Mouse (Mus musculus) lung, adult 10 weeks (tissue): ENCODE measurements around the gene Sh3pxd2b. TPM values are rescaled to one million over a fixed set of nuclear protein-coding genes. Genes with fewer than 3 reads are reported as not detected.

Experiments used
- polyA plus RNA-seq: library from polyadenylated mRNA; stranded (reverse); fragments of 350-450 nt; fragmentation: Illumina TruSeq; extraction: RNeasy Lipid Tissue Mini Kit (QIAGEN cat#74804); gene quantifications from one replicate; pipeline ENCODE4 v1.2.3, GENCODE M21; 2014; ENCODE audit warnings: low read depth, low replicate concordance; ENCODE audit not compliant: insufficient read depth

The Sh3pxd2b gene
- 3.6 TPM for polyA plus RNA-seq

DNA sequence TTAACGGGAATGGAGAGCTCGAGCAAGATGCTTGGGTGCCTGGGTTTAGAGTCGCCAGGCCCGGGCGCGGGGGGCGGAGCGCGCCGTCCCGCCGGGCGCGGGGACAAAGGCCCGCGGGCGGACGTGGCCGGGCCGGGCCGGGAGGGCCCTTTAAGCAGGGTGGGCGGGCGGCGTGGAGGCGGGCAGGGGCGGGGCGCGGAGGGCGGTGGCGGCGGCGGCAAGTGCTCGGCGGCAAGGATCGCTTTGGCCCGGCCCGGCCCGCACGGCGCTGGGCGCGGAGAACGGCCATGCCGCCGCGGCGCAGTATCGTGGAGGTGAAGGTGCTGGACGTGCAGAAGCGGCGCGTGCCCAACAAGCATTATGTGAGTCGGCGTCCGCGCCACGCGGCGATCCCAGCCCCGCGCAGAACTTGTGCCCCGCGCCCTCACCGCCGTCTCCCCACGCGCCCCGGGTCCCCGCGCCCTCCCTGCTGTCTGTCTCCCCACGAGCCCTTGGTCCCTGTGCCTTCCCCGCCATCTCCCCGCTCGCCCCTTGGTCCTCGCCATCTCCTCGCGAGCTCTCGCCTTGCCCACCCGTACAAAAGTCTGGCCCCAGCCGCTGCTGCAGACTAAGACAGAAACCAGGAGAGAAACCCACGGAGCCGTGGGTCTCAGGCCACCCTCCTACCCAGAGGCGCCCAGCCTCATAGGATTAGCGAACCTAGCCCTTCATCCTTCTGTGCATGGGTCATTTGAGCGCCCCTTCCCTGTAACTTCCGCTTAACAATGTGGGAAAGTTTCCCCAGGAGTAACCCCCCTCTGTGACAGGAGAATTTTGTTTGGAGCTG, at the start of gene Sh3pxd2b:
Gene Sh3pxd2b (plus strand): TSS at position 214 of the 826 bp plus-strand sequence.

DNA sequence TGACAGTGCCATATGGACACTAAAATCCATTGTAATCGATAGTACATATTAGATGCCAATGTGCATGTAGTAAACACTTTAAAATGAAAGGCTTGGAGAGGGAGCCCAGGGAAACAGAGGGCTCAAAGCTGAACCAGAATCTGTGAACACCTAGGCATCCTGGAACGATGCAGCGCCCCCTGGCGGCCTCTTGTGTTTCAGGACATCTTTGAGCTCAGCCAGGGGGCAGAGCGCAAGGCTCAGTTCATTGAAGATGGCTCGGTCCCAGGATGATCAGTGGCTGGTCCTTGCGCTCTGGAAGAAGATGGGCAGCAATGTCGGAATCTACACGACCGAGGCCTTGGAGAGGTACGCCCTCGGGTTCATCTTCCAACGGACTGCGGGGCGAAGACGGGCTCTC, 47.8 kb upstream of the Sh3pxd2b start, which contains the start of gene Hbq1a:
Gene Hbq1a (plus strand): TSS at position 205 of the 400 bp plus-strand sequence.

GRCm38 (mm10) chr11:32454800-32455506, 107.3 kb downstream of the Sh3pxd2b start, which contains the start of gene Ubtd2:
TSS of gene Ubtd2 (plus strand) at chr11:32455370.

Other genes starting within 250 kb of the Sh3pxd2b start
- 0.74 TPM for gene Il9r, start 147.5 kb upstream of the Sh3pxd2b start, polyA plus RNA-seq
- 24.2 TPM for gene Snrnp25, start 142.4 kb upstream of the Sh3pxd2b start, polyA plus RNA-seq
- 19.5 TPM for gene Rhbdf1, start 125.5 kb upstream of the Sh3pxd2b start, polyA plus RNA-seq
- gene Mpg, start 121.3 kb upstream of the Sh3pxd2b start, polyA plus RNA-seq: 12.7 TPM
- gene Nprl3, start 80.1 kb upstream of the Sh3pxd2b start, polyA plus RNA-seq: 11.5 TPM
- not detected for gene Hba-x, start 71.4 kb upstream of the Sh3pxd2b start, polyA plus RNA-seq
- 9,126 TPM for gene Hba-a1, start 64.3 kb upstream of the Sh3pxd2b start, polyA plus RNA-seq
- gene Hbq1b, start 60.9 kb upstream of the Sh3pxd2b start, polyA plus RNA-seq: not detected
- gene Hba-a2, start 51.3 kb upstream of the Sh3pxd2b start, polyA plus RNA-seq: 14,852 TPM
- gene Hbq1a, start 47.8 kb upstream of the Sh3pxd2b start, polyA plus RNA-seq: 1.6 TPM
- gene Ubtd2, start 107.5 kb downstream of the Sh3pxd2b start, polyA plus RNA-seq: 5.0 TPM
- not detected for gene Efcab9, start 184.3 kb downstream of the Sh3pxd2b start, polyA plus RNA-seq
- 8.5 TPM for gene Stk10, start 185.5 kb downstream of the Sh3pxd2b start, polyA plus RNA-seq